Comparison of ENCODE assay signal across 25 mouse cellular contexts in genomic region chr3:107900955-107901673, GRCm38 (mm10). TPM values are rescaled to one million over a fixed set of nuclear protein-coding genes. Genes with fewer than 3 reads are reported as not detected.
A peak's percentile ranks its signal among the peaks of the same experiment; 100 is the strongest.
DNase-seq lines count a peak whose midpoint lies in the region; ATAC-seq and TF ChIP-seq lines count a peak whose summit lies in the region.
"Had no signal": no experiment of that assay in that cellular context is flagged by ENCODE, and none has a peak within 500 bp of the region (broad histone marks: within the 10 kb centered on the region; RNA-seq: fewer than 3 reads in every experiment).

No protein-coding gene starts in this region.

- no peak for TF ChIP-seq POLR2A in small intestine, adult 2 months (IDR thresholded peaks at IDR 0.05; ENCODE audit: low read depth, low read length)

- H3K4me1 ChIP-seq in intestine, embryonic 16.5 days (ENCODE audit: control insufficient read depth, insufficient read depth, low read length): peaks cover 8% of the 10 kb centered on the region
- H3K4me1 ChIP-seq in intestine, embryonic 15.5 days (replicated peaks): peaks cover 4% of the 10 kb centered on the region
- H3K4me1 ChIP-seq in stomach, embryonic 15.5 days: peaks cover 5% of the 10 kb centered on the region; the same call in 1 of the 2 replicates
- H3K4me1 ChIP-seq in stomach, postnatal 0 days (replicated peaks; ENCODE audit: control insufficient read depth, insufficient read depth): no peaks in the 10 kb centered on the region
- H3K4me1 ChIP-seq in kidney, embryonic 15.5 days: peaks cover 12% of the 10 kb centered on the region
- H3K4me1 ChIP-seq in small intestine, adult 2 months (ENCODE audit: control insufficient read depth, insufficient read depth, insufficient read length, low read length): peaks cover 7% of the 10 kb centered on the region

- no peak overlapping the region for H3K4me3 ChIP-seq in intestine, embryonic 16.5 days (ENCODE audit: low read length)
- no peak overlapping the region for H3K4me3 ChIP-seq in intestine, embryonic 15.5 days (replicated peaks)
- H3K4me3 ChIP-seq in stomach, embryonic 15.5 days (replicated peaks): no peak overlapping the region
- H3K4me3 ChIP-seq in stomach, postnatal 0 days (ENCODE audit: low read depth, low read length): no peak overlapping the region
- H3K4me3 ChIP-seq in kidney, embryonic 15.5 days (replicated peaks): no peak overlapping the region
- no peak overlapping the region for H3K4me3 ChIP-seq in small intestine, adult 2 months (ENCODE audit: low read depth, low read length)
- H3K4me3 ChIP-seq: heart, embryonic 12.5 days; liver, embryonic 12.5 days; midbrain, embryonic 13.5 days had no signal

- no peaks in the 10 kb centered on the region for H3K36me3 ChIP-seq in intestine, embryonic 16.5 days (ENCODE audit: control insufficient read depth, insufficient read depth, low read length)
- no peaks in the 10 kb centered on the region for H3K36me3 ChIP-seq in intestine, embryonic 15.5 days
- H3K36me3 ChIP-seq in stomach, embryonic 15.5 days: 0 out of 2 replicates have a peak, but pooled peaks cover 5% of the 10 kb centered on the region
- no peaks in the 10 kb centered on the region for H3K36me3 ChIP-seq in stomach, postnatal 0 days (ENCODE audit: control insufficient read depth, insufficient read depth, low read length)
- H3K36me3 ChIP-seq in kidney, embryonic 15.5 days: peaks cover 21% of the 10 kb centered on the region; the same call in 1 of the 2 replicates
- H3K36me3 ChIP-seq in small intestine, adult 2 months (ENCODE audit: control insufficient read depth, insufficient read depth, low read length): no peaks in the 10 kb centered on the region

- no peak overlapping the region for H3K4me2 ChIP-seq in intestine, embryonic 16.5 days (ENCODE audit: low read depth, low read length)
- H3K4me2 ChIP-seq in intestine, embryonic 15.5 days (replicated peaks): no peak overlapping the region
- no peak overlapping the region for H3K4me2 ChIP-seq in stomach, embryonic 15.5 days
- no peak overlapping the region for H3K4me2 ChIP-seq in stomach, postnatal 0 days (replicated peaks; ENCODE audit: low read depth)
- no peak overlapping the region for H3K4me2 ChIP-seq in kidney, embryonic 15.5 days
- H3K4me2 ChIP-seq: heart, embryonic 12.5 days; liver, embryonic 12.5 days; midbrain, embryonic 13.5 days had no signal

- ATAC-seq in intestine, embryonic 16.5 days: peak; percentile 47; the same call in 1 of the 2 replicates
- no peak for ATAC-seq in intestine, embryonic 15.5 days
- ATAC-seq in stomach, embryonic 15.5 days (ENCODE audit: insufficient read depth, low FRiP score, low read depth): no peak
- ATAC-seq in stomach, postnatal 0 days (ENCODE audit: low FRiP score, low TSS enrichment): no peak
- peak; percentile 46; the same call in 1 of the 2 replicates for ATAC-seq in kidney, embryonic 15.5 days (replicated peaks; ENCODE audit: low FRiP score)
- ATAC-seq: forebrain, embryonic 14.5 days; hindbrain, embryonic 16.5 days; liver, embryonic 12.5 days; midbrain, embryonic 13.5 days had no signal

- H3K27me3 ChIP-seq in intestine, embryonic 16.5 days (replicated peaks; ENCODE audit: control insufficient read depth, insufficient read depth, low read length): no peaks in the 10 kb centered on the region
- H3K27me3 ChIP-seq in intestine, embryonic 15.5 days (replicated peaks): no peaks in the 10 kb centered on the region
- no peaks in the 10 kb centered on the region for H3K27me3 ChIP-seq in stomach, embryonic 15.5 days (replicated peaks)
- H3K27me3 ChIP-seq in stomach, postnatal 0 days (ENCODE audit: control insufficient read depth, insufficient read depth, low read length): no peaks in the 10 kb centered on the region
- H3K27me3 ChIP-seq in kidney, embryonic 15.5 days: no peaks in the 10 kb centered on the region
- H3K27me3 ChIP-seq in small intestine, adult 2 months (ENCODE audit: control insufficient read depth, insufficient read depth, low read length): no peaks in the 10 kb centered on the region
- H3K27me3 ChIP-seq: liver, embryonic 12.5 days; midbrain, embryonic 13.5 days had no signal

- H3K9ac ChIP-seq in intestine, embryonic 16.5 days (ENCODE audit: low read depth, low read length): no peak overlapping the region
- H3K9ac ChIP-seq in intestine, embryonic 15.5 days: no peak overlapping the region
- no peak overlapping the region for H3K9ac ChIP-seq in stomach, embryonic 15.5 days
- no peak overlapping the region for H3K9ac ChIP-seq in stomach, postnatal 0 days (ENCODE audit: low read length)
- no peak overlapping the region for H3K9ac ChIP-seq in kidney, embryonic 15.5 days
- H3K9ac ChIP-seq: heart, embryonic 12.5 days; liver, embryonic 12.5 days; midbrain, embryonic 13.5 days had no signal

- 59% methylated on average over 11 of the region's 11 CpGs for WGBS in intestine, embryonic 16.5 days
- WGBS in intestine, embryonic 15.5 days: 61% methylated on average over 11 of the region's 11 CpGs
- 58% methylated on average over 11 of the region's 11 CpGs for WGBS in stomach, embryonic 15.5 days
- 55% methylated on average over 11 of the region's 11 CpGs for WGBS in stomach, postnatal 0 days
- WGBS in kidney, embryonic 15.5 days: 49% methylated on average over 11 of the region's 11 CpGs
- 22% methylated on average over 11 of the region's 11 CpGs for WGBS in small intestine, adult 2 months

- no peaks in the 10 kb centered on the region for H3K9me3 ChIP-seq in intestine, embryonic 16.5 days (ENCODE audit: control insufficient read depth, low read length)
- H3K9me3 ChIP-seq in intestine, embryonic 15.5 days: no peaks in the 10 kb centered on the region
- H3K9me3 ChIP-seq in stomach, embryonic 15.5 days: no peaks in the 10 kb centered on the region
- H3K9me3 ChIP-seq in stomach, postnatal 0 days (ENCODE audit: control insufficient read depth, low read length): no peaks in the 10 kb centered on the region
- H3K9me3 ChIP-seq in kidney, embryonic 15.5 days (replicated peaks): no peaks in the 10 kb centered on the region
- H3K9me3 ChIP-seq: heart, embryonic 12.5 days; liver, embryonic 12.5 days; midbrain, embryonic 13.5 days had no signal

- TF ChIP-seq CTCF in stomach, postnatal 0 days (IDR thresholded peaks at IDR 0.05; ENCODE audit: low read depth): no peak
- no peak for TF ChIP-seq CTCF in small intestine, adult 2 months (IDR thresholded peaks at IDR 0.05; ENCODE audit: extremely low read depth, insufficient read length, insufficient replicate concordance, low read depth, low read length)

- no peak for TF ChIP-seq EP300 in stomach, postnatal 0 days (optimal IDR thresholded peaks at IDR 0.05)

- no peak for DNase-seq in stomach, postnatal 0 days (ENCODE audit: low spot score)
- DNase-seq in layer of hippocampus, postnatal 14 days (ENCODE audit: low spot score in 2 of 2): no peak
- DNase-seq in thymus, postnatal 36 days: no peak
- DNase-seq: B cell, adult 2 months; cerebellum, adult 18-20 months; cerebellum, postnatal 25 days; gastrocnemius, postnatal 36 days; heart, postnatal 4 days; layer of hippocampus, adult 9-11 months; lung, adult 2 months; thymus, postnatal 14 days had no signal

- H3K27ac ChIP-seq in intestine, embryonic 16.5 days (ENCODE audit: low read length): peak overlapping the region; percentile 40
- no peak overlapping the region for H3K27ac ChIP-seq in intestine, embryonic 15.5 days
- 0 out of 2 replicates have a peak overlapping the region, but pooled peaks have one; percentile 7 for H3K27ac ChIP-seq in stomach, embryonic 15.5 days
- H3K27ac ChIP-seq in stomach, postnatal 0 days (replicated peaks): no peak overlapping the region
- H3K27ac ChIP-seq in kidney, embryonic 15.5 days: no peak overlapping the region
- H3K27ac ChIP-seq in small intestine, adult 2 months (ENCODE audit: insufficient read depth, low read depth, low read length): peak overlapping the region; percentile 25
- H3K27ac ChIP-seq: liver, embryonic 12.5 days; midbrain, embryonic 13.5 days had no signal

RNA-seq across cellular contexts. Expression of gene Gstm5, which starts 5.5 kb away (rescaled TPM):
- 168 and 171 TPM in 2 replicates for polyA plus RNA-seq in intestine, embryonic 16.5 days (2015; fragmentation: Nextera tagmentation; extraction: Ambion mirVana)
- polyA plus RNA-seq in intestine, embryonic 15.5 days (2015; fragmentation: Nextera tagmentation; extraction: Ambion mirVana): 173 and 186 TPM in 2 replicates
- 149 and 159 TPM in 2 replicates for polyA plus RNA-seq in stomach, embryonic 15.5 days (2015; fragmentation: Nextera tagmentation; extraction: Ambion mirVana)
- polyA plus RNA-seq in stomach, postnatal 0 days (2015; fragmentation: Nextera tagmentation; extraction: Ambion mirVana): 249 and 273 TPM in 2 replicates
- polyA plus RNA-seq in kidney, embryonic 15.5 days (2015; fragmentation: Nextera tagmentation; extraction: Ambion mirVana): 162 and 169 TPM in 2 replicates
- polyA plus RNA-seq in small intestine, adult 2 months (2012; rRNA removed): 6.6 and 11.3 TPM in 2 replicates
- total RNA-seq in layer of hippocampus, postnatal 14 days (2021): 100 to 1,000 TPM; 229 to 240 TPM

RNA-seq across cellular contexts. Expression of gene Eps8l3, which starts 24.1 kb away (rescaled TPM):
- 274 and 322 TPM in 2 replicates for polyA plus RNA-seq in intestine, embryonic 16.5 days (2015; fragmentation: Nextera tagmentation; extraction: Ambion mirVana)
- 164 and 180 TPM in 2 replicates for polyA plus RNA-seq in intestine, embryonic 15.5 days (2015; fragmentation: Nextera tagmentation; extraction: Ambion mirVana)
- polyA plus RNA-seq in stomach, embryonic 15.5 days (2015; fragmentation: Nextera tagmentation; extraction: Ambion mirVana): 34.9 and 49.0 TPM in 2 replicates
- 29.2 and 29.8 TPM in 2 replicates for polyA plus RNA-seq in stomach, postnatal 0 days (2015; fragmentation: Nextera tagmentation; extraction: Ambion mirVana)
- polyA plus RNA-seq in kidney, embryonic 15.5 days (2015; fragmentation: Nextera tagmentation; extraction: Ambion mirVana): 0.73 TPM in 1 of 2 replicates, not detected in the other
- polyA plus RNA-seq in small intestine, adult 2 months (2012; rRNA removed): 127 and 351 TPM in 2 replicates
- not detected for total RNA-seq in layer of hippocampus, postnatal 14 days (2021)
- total RNA-seq: adrenal gland, postnatal 4 days; gastrocnemius, postnatal 36 days; heart, postnatal 4 days; megakaryocyte, adult 5-6 weeks had no signal
- polyA plus RNA-seq: forebrain, embryonic 14.5 days; hindbrain, embryonic 16.5 days; limb, embryonic 11.5 days; liver, embryonic 12.5 days; lung, adult 2 months; midbrain, embryonic 13.5 days; neural tube, embryonic 14.5 days had no signal

RNA-seq across cellular contexts. Expression of gene Gstm7, which starts 30.5 kb away (rescaled TPM):
- 32.2 and 32.7 TPM in 2 replicates for polyA plus RNA-seq in intestine, embryonic 16.5 days (2015; fragmentation: Nextera tagmentation; extraction: Ambion mirVana)
- 26.1 and 32.5 TPM in 2 replicates for polyA plus RNA-seq in intestine, embryonic 15.5 days (2015; fragmentation: Nextera tagmentation; extraction: Ambion mirVana)
- 27.1 and 34.6 TPM in 2 replicates for polyA plus RNA-seq in stomach, embryonic 15.5 days (2015; fragmentation: Nextera tagmentation; extraction: Ambion mirVana)
- polyA plus RNA-seq in stomach, postnatal 0 days (2015; fragmentation: Nextera tagmentation; extraction: Ambion mirVana): 12.4 and 15.9 TPM in 2 replicates
- polyA plus RNA-seq in kidney, embryonic 15.5 days (2015; fragmentation: Nextera tagmentation; extraction: Ambion mirVana): 16.6 and 21.3 TPM in 2 replicates
- polyA plus RNA-seq in small intestine, adult 2 months (2012; rRNA removed): 9.4 and 29.1 TPM in 2 replicates
- 10 to 100 TPM; 88.4 to 91.6 TPM for total RNA-seq in layer of hippocampus, postnatal 14 days (2021)

RNA-seq across cellular contexts. Expression of gene Gstm6, which starts 42.4 kb away (rescaled TPM):
- 17.9 and 22.0 TPM in 2 replicates for polyA plus RNA-seq in intestine, embryonic 16.5 days (2015; fragmentation: Nextera tagmentation; extraction: Ambion mirVana)
- 16.9 and 19.1 TPM in 2 replicates for polyA plus RNA-seq in intestine, embryonic 15.5 days (2015; fragmentation: Nextera tagmentation; extraction: Ambion mirVana)
- polyA plus RNA-seq in stomach, embryonic 15.5 days (2015; fragmentation: Nextera tagmentation; extraction: Ambion mirVana): 9.3 and 12.4 TPM in 2 replicates
- polyA plus RNA-seq in stomach, postnatal 0 days (2015; fragmentation: Nextera tagmentation; extraction: Ambion mirVana): 13.7 and 15.8 TPM in 2 replicates
- polyA plus RNA-seq in kidney, embryonic 15.5 days (2015; fragmentation: Nextera tagmentation; extraction: Ambion mirVana): 7.5 and 8.4 TPM in 2 replicates
- 9.5 and 20.7 TPM in 2 replicates for polyA plus RNA-seq in small intestine, adult 2 months (2012; rRNA removed)
- 1 to 10 TPM; 7.8 to 9.8 TPM for total RNA-seq in layer of hippocampus, postnatal 14 days (2021)
- total RNA-seq: megakaryocyte, adult 5-6 weeks had no signal

Comparison
In these comparisons a context has a peak if more than half of its experiments do, and no peak if none do; other contexts are left out.
1. ATAC-seq: peak in intestine, embryonic 16.5 days (single experiment) and kidney, embryonic 15.5 days (single experiment); none in intestine, embryonic 15.5 days (single experiment), stomach, embryonic 15.5 days (single experiment) and stomach, postnatal 0 days (single experiment).
2. H3K27ac ChIP-seq: peak in intestine, embryonic 16.5 days (single experiment), stomach, embryonic 15.5 days (single experiment) and small intestine, adult 2 months (single experiment); none in intestine, embryonic 15.5 days (single experiment), stomach, postnatal 0 days (single experiment) and kidney, embryonic 15.5 days (single experiment).
3. RNA of gene Gstm5, which starts 5.5 kb away (polyA plus RNA-seq): 249 to 273 TPM in stomach, postnatal 0 days, 173 to 186 TPM in intestine, embryonic 15.5 days, 168 to 171 TPM in intestine, embryonic 16.5 days, 162 to 169 TPM in kidney, embryonic 15.5 days and 149 to 159 TPM in stomach, embryonic 15.5 days; 6.6 to 11.3 TPM in small intestine, adult 2 months; every median in the first group is over 10 times any median in the second.
4. RNA of gene Eps8l3, which starts 24.1 kb away (polyA plus RNA-seq): 127 to 351 TPM in small intestine, adult 2 months, 274 to 322 TPM in intestine, embryonic 16.5 days, 164 to 180 TPM in intestine, embryonic 15.5 days, 34.9 to 49.0 TPM in stomach, embryonic 15.5 days and 29.2 to 29.8 TPM in stomach, postnatal 0 days; 0.73 TPM in kidney, embryonic 15.5 days; every median in the first group is over 10 times any median in the second.